Mouse (Mus musculus) intestine, embryonic 16.5 days (tissue): ENCODE data around the gene Immp2l. TPM values are rescaled to one million over a fixed set of nuclear protein-coding genes. Genes with fewer than 3 reads are reported as not detected.
"Not testable (repeated sequence)": the region's sequence is repeated elsewhere in the genome, so short reads cannot be mapped to it uniquely, and the experiment has no call there.

ENCODE experiments used
- ATAC-seq: fragments of 200-750 bp; cut with Nextera tagmentation; 2 replicates; pipeline ENCODE4 v1.8.0; 2017; ENCODE audit warnings: moderate TSS enrichment, moderate library complexity
- H3K27ac ChIP-seq: fragments of 300-500 bp; sonication (generic); 2 replicates; pipeline ENCODE4 v1.5.1; 2014; ENCODE audit warnings: mild to moderate bottlenecking, low read length
- H3K27me3 ChIP-seq: fragments of 300-500 bp; sonication (generic); replicated peaks from 2 replicates; pipeline ENCODE4 v1.6.1; 2014; ENCODE audit warnings: low read length, control low read depth, mixed read lengths; ENCODE audit not compliant: control insufficient read depth, insufficient read depth
- H3K36me3 ChIP-seq: fragments of 300-500 bp; sonication (generic); 2 replicates; pipeline ENCODE4 v1.6.1; 2014; ENCODE audit warnings: low read length, control low read depth; ENCODE audit not compliant: control insufficient read depth, insufficient read depth
- H3K4me1 ChIP-seq: fragments of 300-500 bp; sonication (generic); 2 replicates; pipeline ENCODE4 v1.6.1; 2014; ENCODE audit warnings: low read length, control low read depth, mixed read lengths; ENCODE audit not compliant: control insufficient read depth, insufficient read depth
- H3K4me2 ChIP-seq: fragments of 300-500 bp; sonication (generic); 2 replicates; pipeline ENCODE4 v1.6.1; 2014; ENCODE audit warnings: low read depth, low read length, control low read depth
- H3K4me3 ChIP-seq: fragments of 300-500 bp; sonication (generic); 2 replicates; pipeline ENCODE4 v1.5.1; 2014; ENCODE audit warnings: mild to moderate bottlenecking, low read length
- H3K9ac ChIP-seq: fragments of 300-500 bp; sonication (generic); 2 replicates; pipeline ENCODE4 v1.6.1; 2014; ENCODE audit warnings: low read depth, low read length
- H3K9me3 ChIP-seq: fragments of 300-500 bp; sonication (generic); 2 replicates; pipeline ENCODE4 v1.6.1; 2016; ENCODE audit warnings: low read length, control low read depth; ENCODE audit not compliant: control insufficient read depth
- WGBS: fragments of 180-500 bp; shearing (Covaris S2); extraction: QIAGEN DNeasy Blood & Tissue Kit; methylation state at CpG from one replicate; pipeline ENCODE4 v1.1.7; 2014; 5-methylcytosine and 5-hydroxymethylcytosine counted together
- polyA plus RNA-seq: library from polyadenylated mRNA; unstranded; fragments of >200 nt; fragmentation: Nextera tagmentation; extraction: Ambion mirVana; gene quantifications from 2 replicates; pipeline ENCODE4 v1.2.1, GENCODE M21; 2015

The Immp2l gene
- polyA plus RNA-seq, 1 experiment from 2014 or later: 36.8 TPM

DNA sequence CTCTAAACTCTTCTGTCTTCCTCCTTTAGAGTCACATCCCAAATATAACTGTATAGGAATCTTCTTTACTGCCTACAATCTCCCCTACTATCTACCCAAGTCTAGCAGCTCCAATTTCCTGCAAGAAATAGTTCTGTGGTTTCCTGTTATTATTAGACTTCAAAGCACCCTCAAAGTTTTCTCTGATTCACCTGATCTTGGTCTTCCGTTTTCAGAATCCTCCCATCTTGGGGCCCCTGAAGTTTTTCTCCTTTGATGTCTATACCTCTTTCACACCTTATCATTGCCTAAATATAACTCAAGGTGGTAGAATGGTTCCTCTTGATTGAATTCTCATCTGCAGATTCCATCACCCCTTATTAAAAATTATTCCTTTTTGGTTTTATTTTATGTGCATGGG is 704.6 kb downstream of the Immp2l start:
- no peak overlapping the region for H3K27ac ChIP-seq
- no peaks in the 10 kb centered on the region for H3K4me1 ChIP-seq
- ATAC-seq: no peak
- no peak overlapping the region for H3K9ac ChIP-seq
- WGBS: 85% methylated on average over 1 of the region's 1 CpGs
- H3K36me3 ChIP-seq: no peaks in the 10 kb centered on the region
- H3K4me3 ChIP-seq: no peak overlapping the region
- no peak overlapping the region for H3K4me2 ChIP-seq
- no peaks in the 10 kb centered on the region for H3K27me3 ChIP-seq
- H3K9me3 ChIP-seq: no peaks in the 10 kb centered on the region

DNA sequence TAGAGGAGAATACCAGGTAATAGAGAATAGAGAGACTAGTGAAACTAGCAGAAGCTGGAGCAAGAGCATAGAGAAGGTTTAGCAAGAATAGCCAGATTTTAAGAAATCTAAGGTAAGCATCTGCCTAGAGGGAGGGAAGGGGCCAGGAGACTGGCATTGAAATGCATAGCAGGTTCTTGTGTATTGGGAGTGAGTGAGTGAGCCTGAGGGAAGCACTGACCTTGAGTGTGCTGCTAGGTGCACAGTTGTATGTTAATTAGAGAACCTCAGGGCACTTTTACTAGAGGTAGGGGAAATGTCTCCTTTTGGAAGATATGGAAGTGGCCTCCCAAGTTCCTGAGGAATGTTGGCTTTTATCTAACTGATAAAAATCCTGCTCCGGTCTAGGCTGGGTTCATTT is 705.9 kb downstream of the Immp2l start:
- H3K36me3 ChIP-seq: no peaks in the 10 kb centered on the region
- no peaks in the 10 kb centered on the region for H3K4me1 ChIP-seq
- no peak for ATAC-seq
- H3K27ac ChIP-seq: no peak overlapping the region
- H3K4me3 ChIP-seq: no peak overlapping the region
- no peaks in the 10 kb centered on the region for H3K9me3 ChIP-seq
- no peaks in the 10 kb centered on the region for H3K27me3 ChIP-seq
- H3K9ac ChIP-seq: no peak overlapping the region
- no peak overlapping the region for H3K4me2 ChIP-seq
- 69% methylated on average over 1 of the region's 1 CpGs for WGBS

DNA sequence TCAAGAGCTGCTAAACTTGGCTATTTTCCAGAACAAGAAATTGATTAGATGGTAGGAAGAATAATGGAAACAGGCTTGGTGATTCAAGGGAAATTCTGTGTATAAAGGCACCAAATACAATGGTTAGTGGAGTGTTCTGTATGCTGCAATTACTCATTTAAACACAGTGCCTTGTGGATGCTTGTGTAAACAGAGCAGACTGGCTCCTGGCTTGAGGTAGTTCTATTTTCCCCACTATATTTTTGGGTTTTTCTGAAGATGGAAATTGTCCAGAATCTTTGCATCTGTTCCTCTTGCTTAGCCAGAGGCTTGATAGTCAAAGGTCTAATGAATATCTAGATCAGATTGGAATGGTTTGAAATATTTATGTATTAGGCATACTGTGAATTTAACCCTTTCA is 709.3 kb downstream of the Immp2l start:
- no peaks in the 10 kb centered on the region for H3K36me3 ChIP-seq
- no peak overlapping the region for H3K4me2 ChIP-seq
- H3K9ac ChIP-seq: no peak overlapping the region
- H3K4me1 ChIP-seq: no peaks in the 10 kb centered on the region
- no peak overlapping the region for H3K27ac ChIP-seq
- H3K4me3 ChIP-seq: no peak overlapping the region
- ATAC-seq: no peak
- H3K9me3 ChIP-seq: no peaks in the 10 kb centered on the region
- no peaks in the 10 kb centered on the region for H3K27me3 ChIP-seq

DNA sequence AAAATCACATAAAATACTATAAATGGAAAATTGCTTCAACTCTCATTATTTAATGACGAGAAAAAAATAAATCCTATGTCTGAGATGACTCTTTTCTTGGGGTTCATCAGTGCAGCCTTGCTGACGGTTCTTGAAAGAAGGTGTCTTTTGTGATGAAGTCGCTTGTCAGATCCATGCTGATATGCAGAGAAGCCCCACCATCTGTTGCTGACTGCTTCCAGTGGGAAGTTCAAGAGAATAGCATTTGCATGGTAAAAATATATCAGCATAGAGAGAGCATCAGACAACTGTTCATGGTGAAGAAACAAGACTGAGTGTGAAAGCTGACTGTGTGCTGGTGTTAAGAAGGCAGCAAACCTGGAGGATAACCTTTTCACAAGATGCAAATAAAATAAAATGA is 719.0 kb downstream of the Immp2l start:
- 71% methylated on average over 3 of the region's 3 CpGs for WGBS
- H3K4me3 ChIP-seq: no peak overlapping the region
- H3K27me3 ChIP-seq: no peaks in the 10 kb centered on the region
- no peak overlapping the region for H3K4me2 ChIP-seq
- no peak overlapping the region for H3K27ac ChIP-seq
- no peaks in the 10 kb centered on the region for H3K9me3 ChIP-seq
- no peaks in the 10 kb centered on the region for H3K4me1 ChIP-seq
- H3K9ac ChIP-seq: no peak overlapping the region
- no peaks in the 10 kb centered on the region for H3K36me3 ChIP-seq
- ATAC-seq: no peak

DNA sequence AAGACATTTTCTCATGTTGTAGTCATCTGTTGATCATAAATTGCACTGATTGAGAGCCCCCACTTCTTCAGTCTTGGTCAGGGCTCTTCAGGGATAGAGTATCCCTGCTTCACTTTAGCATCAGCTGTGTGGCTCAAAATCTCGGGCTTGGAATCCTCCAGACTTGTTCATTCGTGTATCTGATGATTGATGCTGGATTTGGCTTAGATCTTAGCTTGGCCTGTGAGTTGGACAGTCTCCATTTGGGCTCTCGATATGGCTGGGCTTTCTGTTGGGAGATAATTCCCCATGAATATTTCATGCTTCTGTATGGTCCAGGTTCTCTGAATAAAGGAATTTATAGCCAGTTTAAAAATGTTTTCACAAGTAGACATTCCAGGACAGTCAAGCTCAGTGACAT is 739.5 kb downstream of the Immp2l start:
- Histone ChIP-seq H3K4me3 (no peak overlapping the region), H3K9ac (no peak overlapping the region), H3K27ac (no peak overlapping the region), H3K9me3 (no peaks in the 10 kb centered on the region), H3K4me1 (no peaks in the 10 kb centered on the region), H3K27me3 (no peaks in the 10 kb centered on the region), H3K36me3 (no peaks in the 10 kb centered on the region), H3K4me2 (no peak overlapping the region)
- WGBS: 65% methylated on average over 3 of the region's 3 CpGs
- ATAC-seq: no peak

DNA sequence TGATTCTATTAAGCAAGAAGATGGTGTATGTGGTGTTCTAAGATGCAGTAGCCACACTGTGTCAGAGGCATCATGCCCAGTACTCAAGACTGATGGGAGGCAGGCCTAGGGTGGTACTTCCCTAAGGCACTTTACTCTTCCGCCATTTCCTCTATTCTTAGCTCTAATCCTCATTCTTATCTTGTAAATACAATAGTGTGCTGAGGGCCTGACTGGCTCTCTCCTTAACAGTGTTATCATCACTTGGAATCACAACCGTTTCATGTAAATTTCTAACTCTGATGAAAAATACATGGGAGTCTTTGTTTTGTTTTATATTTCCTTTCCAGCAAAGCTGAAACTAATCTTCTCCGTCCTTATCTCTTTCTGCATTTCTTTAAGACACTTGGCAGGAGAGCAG is 750.1 kb downstream of the Immp2l start:
- WGBS: 56% methylated on average over 3 of the region's 3 CpGs

DNA sequence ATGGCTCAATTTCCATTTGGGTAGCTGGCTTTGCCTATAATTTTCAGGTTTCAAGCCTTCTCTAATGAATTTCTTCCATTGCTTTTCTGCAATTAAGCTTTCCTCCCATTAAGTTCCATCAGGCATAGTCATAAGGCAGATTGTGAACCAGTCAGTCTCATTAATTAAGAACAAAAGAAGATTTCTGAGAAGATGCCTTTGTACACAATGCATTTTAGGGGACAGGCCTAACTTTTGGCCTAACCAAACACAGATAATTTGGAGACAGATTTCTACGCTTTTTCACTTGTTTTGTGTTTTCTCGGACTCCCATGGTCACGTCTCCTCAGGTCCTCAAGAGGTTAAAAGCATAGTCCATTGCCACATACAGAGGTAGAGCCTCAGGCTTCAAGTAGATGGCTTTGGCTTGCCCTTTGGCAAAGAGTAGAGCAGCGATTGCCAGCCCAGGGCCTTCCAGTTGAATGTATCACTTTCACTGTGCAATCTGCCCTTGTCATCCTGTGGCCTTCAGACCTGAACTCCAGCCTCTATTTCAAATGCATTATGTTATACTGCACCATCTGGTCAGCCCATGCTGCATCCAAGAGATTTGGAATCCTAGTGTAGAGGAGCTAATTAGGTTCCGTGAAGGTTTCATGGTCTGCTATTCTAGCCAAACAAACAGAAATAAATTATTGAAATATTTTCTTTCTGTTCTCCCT is 750.9 kb downstream of the Immp2l start:
- no peaks in the 10 kb centered on the region for H3K9me3 ChIP-seq
- 93% methylated on average over 5 of the region's 5 CpGs for WGBS
- no peak for ATAC-seq

More for the DNA sequence above, 750.1 kb downstream of the Immp2l start:
- ATAC-seq: no peak
- Histone ChIP-seq H3K4me2 (no peak overlapping the region), H3K27ac (no peak overlapping the region), H3K36me3 (no peaks in the 10 kb centered on the region), H3K9ac (no peak overlapping the region), H3K9me3 (no peaks in the 10 kb centered on the region), H3K27me3 (no peaks in the 10 kb centered on the region), H3K4me1 (no peaks in the 10 kb centered on the region), H3K4me3 (no peak overlapping the region)

DNA sequence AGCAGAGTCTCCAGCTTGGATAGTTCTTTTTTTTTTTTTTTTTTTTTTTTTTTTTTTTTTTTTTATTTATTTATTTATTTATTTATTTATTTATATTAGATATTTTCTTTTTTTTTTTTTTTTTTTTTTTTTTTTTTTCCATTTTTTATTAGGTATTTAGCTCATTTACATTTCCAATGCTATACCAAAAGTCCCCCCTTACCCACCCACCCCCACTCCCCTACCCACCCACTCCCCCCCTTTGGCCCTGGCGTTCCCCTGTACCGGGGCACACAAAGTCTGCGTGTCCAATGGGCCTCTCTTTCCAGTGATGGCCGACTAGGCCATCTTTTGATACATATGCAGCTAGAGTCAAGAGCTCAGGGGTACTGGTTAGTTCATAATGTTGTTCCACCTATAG is 753.9 kb downstream of the Immp2l start:
- H3K4me3 ChIP-seq, H3K9ac ChIP-seq, H3K9me3 ChIP-seq, ATAC-seq, H3K27ac ChIP-seq, H3K4me2 ChIP-seq, H3K4me1 ChIP-seq, H3K36me3 ChIP-seq, H3K27me3 ChIP-seq: not testable (repeated sequence)
- no CpG with 5 or more reads among the region's 4 CpGs for WGBS

More for the DNA sequence above, 750.9 kb downstream of the Immp2l start:
- H3K4me1 ChIP-seq: no peaks in the 10 kb centered on the region
- no peak overlapping the region for H3K9ac ChIP-seq
- no peaks in the 10 kb centered on the region for H3K27me3 ChIP-seq
- H3K4me3 ChIP-seq: no peak overlapping the region
- H3K36me3 ChIP-seq: no peaks in the 10 kb centered on the region
- H3K27ac ChIP-seq: no peak overlapping the region
- H3K4me2 ChIP-seq: no peak overlapping the region

DNA sequence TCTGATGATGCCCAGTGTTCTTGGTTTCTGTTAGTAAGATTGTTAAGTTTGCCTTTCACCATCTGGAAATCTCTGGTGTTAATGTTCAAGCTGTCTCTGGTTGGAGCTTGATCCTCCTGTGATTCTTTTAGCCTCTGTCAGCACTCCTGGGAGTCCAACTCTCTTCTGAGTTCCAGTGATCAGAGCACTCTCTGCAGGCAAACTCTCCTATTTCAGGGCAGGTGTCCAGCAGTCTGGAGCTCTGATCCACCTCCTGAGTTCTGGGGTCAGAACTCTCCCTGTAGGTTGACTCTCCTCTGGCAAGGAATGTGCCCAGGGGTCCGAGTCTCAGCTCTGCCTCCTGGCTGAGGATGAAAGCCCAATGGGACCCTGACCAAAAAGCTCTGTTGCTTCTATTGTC is 769.8 kb downstream of the Immp2l start:
- H3K4me2 ChIP-seq, H3K4me1 ChIP-seq, H3K4me3 ChIP-seq, H3K9me3 ChIP-seq, H3K27me3 ChIP-seq, H3K36me3 ChIP-seq, H3K9ac ChIP-seq, H3K27ac ChIP-seq, ATAC-seq: not testable (repeated sequence)
- 85% methylated on average over 1 of the region's 1 CpGs for WGBS

DNA sequence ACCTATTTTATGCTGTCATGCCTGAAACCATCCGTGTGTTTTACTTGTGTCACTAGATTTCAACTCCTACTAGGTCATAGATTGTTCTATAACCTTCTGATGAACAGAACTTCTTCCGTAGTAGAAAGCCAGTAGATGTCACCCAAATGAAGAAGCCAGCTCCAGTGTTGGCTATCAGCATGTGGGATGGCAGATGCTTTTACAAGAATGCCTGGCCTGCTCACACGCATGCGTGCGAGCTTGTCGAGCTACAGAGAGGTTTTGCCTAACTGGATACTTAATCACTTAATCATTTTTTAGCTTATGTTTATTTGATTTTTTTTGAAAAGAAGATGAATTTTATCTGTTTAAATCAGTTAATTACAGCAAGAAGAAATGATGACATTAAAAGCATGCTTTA is 805.6 kb downstream of the Immp2l start:
- no peaks in the 10 kb centered on the region for H3K9me3 ChIP-seq
- 90% methylated on average over 6 of the region's 6 CpGs for WGBS
- H3K4me1 ChIP-seq: no peaks in the 10 kb centered on the region
- no peak overlapping the region for H3K9ac ChIP-seq
- ATAC-seq: no peak
- no peak overlapping the region for H3K27ac ChIP-seq
- no peak overlapping the region for H3K4me3 ChIP-seq
- H3K36me3 ChIP-seq: no peaks in the 10 kb centered on the region
- H3K27me3 ChIP-seq: no peaks in the 10 kb centered on the region
- H3K4me2 ChIP-seq: no peak overlapping the region
